Mouse (Mus musculus): Measurements from ENCODE around the gene Colgalt1.

- TF ChIP-seq CTCF (IDR thresholded peaks at IDR 0.05; ENCODE audit: low read depth) (no peak), EP300 (IDR thresholded peaks at IDR 0.05; ENCODE audit: low read depth) (no peak)
These were observed 47.0 kb downstream of the Colgalt1 start for GRCm38 (mm10) chr8:71657816-71658215.
